Mouse (Mus musculus) kidney, postnatal 0 days (tissue): ENCODE data around the gene Rassf3. TPM values are rescaled to one million over a fixed set of nuclear protein-coding genes. Genes with fewer than 3 reads are reported as not detected.

Experiments used
- ATAC-seq: fragments of 200-750 bp; cut with Nextera tagmentation; replicated peaks from 2 replicates; pipeline ENCODE4 v1.8.0; 2017; ENCODE audit warnings: low read depth, moderate number of reproducible peaks, moderate TSS enrichment, moderate library complexity; ENCODE audit not compliant: low FRiP score
- DNase-seq: peaks from one replicate; pipeline ENCODE4 v3.0.0-alpha.2; 2016; ENCODE audit warnings: low spot score
- H3K27ac ChIP-seq: fragments of 300-500 bp; sonication (generic); 2 replicates; pipeline ENCODE4 v1.5.1; 2014; ENCODE audit warnings: mild to moderate bottlenecking
- H3K27me3 ChIP-seq: fragments of 300-500 bp; sonication (generic); 2 replicates; pipeline ENCODE4 v1.6.1; 2014; ENCODE audit warnings: low read length, mixed read lengths; ENCODE audit not compliant: insufficient read depth
- H3K36me3 ChIP-seq: fragments of 300-500 bp; sonication (generic); 2 replicates; pipeline ENCODE4 v1.6.1; 2014; ENCODE audit warnings: low read length, mixed read lengths; ENCODE audit not compliant: insufficient read depth
- H3K4me1 ChIP-seq: fragments of 300-500 bp; sonication (generic); replicated peaks from 2 replicates; pipeline ENCODE4 v1.6.1; 2014; ENCODE audit warnings: antibody characterized with exemption, low read length, mixed read lengths; ENCODE audit not compliant: insufficient read depth
- H3K4me2 ChIP-seq: fragments of 300-500 bp; sonication (generic); 2 replicates; pipeline ENCODE4 v1.6.1; 2014; ENCODE audit warnings: mild to moderate bottlenecking, low read length, moderate library complexity, mixed read lengths
- H3K4me3 ChIP-seq: fragments of 300-500 bp; sonication (generic); replicated peaks from 2 replicates; pipeline ENCODE4 v1.5.1; 2014; ENCODE audit warnings: low read depth, low read length
- H3K9ac ChIP-seq: fragments of 300-500 bp; sonication (generic); 2 replicates; pipeline ENCODE4 v1.6.1; 2014; ENCODE audit warnings: low read depth, low read length
- H3K9me3 ChIP-seq: fragments of 300-500 bp; sonication (generic); replicated peaks from 2 replicates; pipeline ENCODE4 v1.6.1; 2016; ENCODE audit warnings: low read length, inconsistent platforms, mixed read lengths
- CTCF ChIP-seq: IDR thresholded peaks from 2 replicates; pipeline ENCODE4 v1.5.1; 2016; ENCODE audit warnings: antibody characterized with exemption, low read depth, mild to moderate bottlenecking, moderate library complexity
- WGBS: fragments of 180-500 bp; shearing (Covaris S2); extraction: QIAGEN DNeasy Blood & Tissue Kit; methylation state at CpG from one replicate; pipeline ENCODE4 v1.1.7; 2014; 5-methylcytosine and 5-hydroxymethylcytosine counted together
- polyA plus RNA-seq: library from polyadenylated mRNA; unstranded; fragments of >200 nt; fragmentation: Nextera tagmentation; extraction: Ambion mirVana; gene quantifications from 2 replicates; pipeline ENCODE4 v1.2.1, GENCODE M21; 2015

Gene Rassf3
- polyA plus RNA-seq, 1 experiment from 2014 or later, result 11.9 TPM

- 71% methylated on average over 9 of the region's 9 CpGs for WGBS
- Histone ChIP-seq H3K36me3 (no peaks in the 10 kb centered on the region), H3K9me3 (no peaks in the 10 kb centered on the region), H3K27ac (no peak overlapping the region), H3K4me1 (no peaks in the 10 kb centered on the region), H3K27me3 (no peaks in the 10 kb centered on the region), H3K9ac (no peak overlapping the region), H3K4me3 (no peak overlapping the region), H3K4me2 (no peak overlapping the region)
- no peak for TF ChIP-seq CTCF
- no peak for DNase-seq
- no peak for ATAC-seq
These were observed 17.4 kb upstream of the Rassf3 start for GRCm38 (mm10) chr10:121493374-121494162.

- no peak overlapping the region for H3K4me2 ChIP-seq
- WGBS, result 62% methylated on average over 7 of the region's 7 CpGs
- no peaks in the 10 kb centered on the region for H3K9me3 ChIP-seq
- TF ChIP-seq CTCF, result no peak
- H3K36me3 ChIP-seq, result no peaks in the 10 kb centered on the region
- H3K4me1 ChIP-seq, result no peaks in the 10 kb centered on the region
- ATAC-seq (no peak), DNase-seq (no peak)
- H3K4me3 ChIP-seq, result no peak overlapping the region
- H3K27me3 ChIP-seq, result no peaks in the 10 kb centered on the region
- no peak overlapping the region for H3K9ac ChIP-seq
- H3K27ac ChIP-seq, result no peak overlapping the region
These were observed 16.6 kb upstream of the Rassf3 start for GRCm38 (mm10) chr10:121492608-121493315.

GRCm38 (mm10) chr10:121489941-121490340 is 13.8 kb upstream of the Rassf3 start:
- no peak for TF ChIP-seq CTCF
- no peak for DNase-seq

GRCm38 (mm10) chr10:121488623-121489299 is 12.6 kb upstream of the Rassf3 start:
- Histone ChIP-seq H3K9me3 (no peaks in the 10 kb centered on the region), H3K27me3 (no peaks in the 10 kb centered on the region), H3K4me1 (no peaks in the 10 kb centered on the region), H3K27ac (peak overlapping the region; percentile 63; the same call in 1 of the 2 replicates), H3K4me2 (peak overlapping the region; percentile 18; the same call in 1 of the 2 replicates), H3K9ac (no peak overlapping the region), H3K4me3 (no peak overlapping the region), H3K36me3 (no peaks in the 10 kb centered on the region)
- WGBS, result 53% methylated on average over 14 of the region's 14 CpGs
- ATAC-seq (peak; percentile 99), DNase-seq (peak; percentile 87)
- no peak for TF ChIP-seq CTCF

More at GRCm38 (mm10) chr10:121489941-121490340, 13.8 kb upstream of the Rassf3 start:
- H3K36me3 ChIP-seq, result no peaks in the 10 kb centered on the region
- ATAC-seq, result no peak
- H3K4me1 ChIP-seq, result no peaks in the 10 kb centered on the region
- no peaks in the 10 kb centered on the region for H3K27me3 ChIP-seq
- H3K4me3 ChIP-seq, result no peak overlapping the region
- H3K9ac ChIP-seq, result no peak overlapping the region
- H3K4me2 ChIP-seq, result no peak overlapping the region
- no peaks in the 10 kb centered on the region for H3K9me3 ChIP-seq
- 88% methylated on average over 6 of the region's 6 CpGs for WGBS
- no peak overlapping the region for H3K27ac ChIP-seq

- 0 out of 2 replicates have a peak overlapping the region, but pooled peaks have one; percentile 63 for H3K27ac ChIP-seq
- no peaks in the 10 kb centered on the region for H3K4me1 ChIP-seq
- WGBS, result 67% methylated on average over 4 of the region's 4 CpGs
- no peaks in the 10 kb centered on the region for H3K27me3 ChIP-seq
- no peak overlapping the region for H3K4me2 ChIP-seq
- DNase-seq (no peak), ATAC-seq (no peak)
- no peak overlapping the region for H3K9ac ChIP-seq
- no peaks in the 10 kb centered on the region for H3K36me3 ChIP-seq
- TF ChIP-seq CTCF, result no peak
- no peak overlapping the region for H3K4me3 ChIP-seq
- no peaks in the 10 kb centered on the region for H3K9me3 ChIP-seq
These were observed 11.6 kb upstream of the Rassf3 start for GRCm38 (mm10) chr10:121487716-121488115.

GRCm38 (mm10) chr10:121486350-121486749 is 10.2 kb upstream of the Rassf3 start:
- Histone ChIP-seq H3K27me3 (no peaks in the 10 kb centered on the region), H3K9ac (no peak overlapping the region), H3K4me1 (no peaks in the 10 kb centered on the region), H3K27ac (peak overlapping the region; percentile 50; the same call in 1 of the 2 replicates), H3K36me3 (no peaks in the 10 kb centered on the region), H3K4me3 (no peak overlapping the region), H3K4me2 (no peak overlapping the region), H3K9me3 (no peaks in the 10 kb centered on the region)
- 61% methylated on average over 9 of the region's 9 CpGs for WGBS
- no peak for TF ChIP-seq CTCF
- ATAC-seq, result 0 out of 2 replicates have a peak, but pooled peaks have one; percentile 38
- no peak for DNase-seq
